Mouse (Mus musculus): Measurements from ENCODE around the gene Ubb.

GRCm38 (mm10) chr11:62557205-62557604, 6.2 kb downstream of the Ubb start:
- TF ChIP-seq CTCF (IDR thresholded peaks at IDR 0.05; ENCODE audit: borderline replicate concordance, control insufficient read depth, extremely low read depth, insufficient read depth, low read length, poor library complexity) (no peak), POLR2A (IDR thresholded peaks at IDR 0.05; ENCODE audit: control insufficient read depth, extremely low read depth, insufficient read depth, low read length, poor library complexity) (no peak)
